Mouse (Mus musculus) monocyte, adult 5-6 weeks (primary cell): ENCODE results near the gene Pdcd6ip. TPM values are rescaled to one million over a fixed set of nuclear protein-coding genes. Genes with fewer than 3 reads are reported as not detected.
"Not testable (repeated sequence)": the region's sequence is repeated elsewhere in the genome, so short reads cannot be mapped to it uniquely, and the experiment has no call there.

Source experiments
- ATAC-seq: fragments of 153-309, 156-312 bp; replicated peaks from 2 replicates; pipeline ENCODE4 v1.8.0; 2017; ENCODE audit warnings: mild to moderate bottlenecking; ENCODE audit not compliant: low TSS enrichment, insufficient number of reproducible peaks, severe bottlenecking, poor library complexity, low FRiP score
- total RNA-seq: library from RNA; stranded (forward); fragments of 200-1000, 200-491, 200-594 nt; gene quantifications from 3 replicates; pipeline ENCODE4 v1.2.3, GENCODE M21; 2017

Pdcd6ip gene
- total RNA-seq: 173 to 227 TPM (median 191 TPM) in 3 replicates

- ATAC-seq: peak; percentile 38; the same call in 1 of the 2 replicates
Observed at GRCm38 (mm10) chr9:113707481-113708360, at the start of gene Pdcd6ip. Gene Pdcd6ip, minus strand, starts transcription at chr9:113708259.

GRCm38 (mm10) chr9:113755888-113756719 lies 48.0 kb upstream of the Pdcd6ip start:
- ATAC-seq: no peak

DNA sequence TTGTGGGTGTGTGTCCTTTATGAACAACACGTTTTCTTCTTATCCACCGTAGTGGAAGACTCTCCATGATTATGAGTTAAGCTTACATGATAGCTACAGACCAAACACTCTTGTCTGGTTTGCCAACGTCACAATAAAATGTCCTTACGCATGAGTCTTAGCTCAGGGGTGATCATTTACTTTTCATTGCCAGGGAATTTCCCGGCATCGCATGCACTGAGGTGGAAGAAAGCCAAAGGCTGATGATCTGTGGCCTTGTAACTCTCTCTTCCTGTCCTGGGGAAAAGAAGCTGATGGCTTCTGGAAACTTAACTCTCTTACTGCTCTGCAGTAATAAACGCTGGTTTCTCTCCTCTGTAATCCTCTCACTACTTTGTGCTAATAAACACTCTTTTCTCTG lies 41.3 kb upstream of the Pdcd6ip start:
- no peak for ATAC-seq

DNA sequence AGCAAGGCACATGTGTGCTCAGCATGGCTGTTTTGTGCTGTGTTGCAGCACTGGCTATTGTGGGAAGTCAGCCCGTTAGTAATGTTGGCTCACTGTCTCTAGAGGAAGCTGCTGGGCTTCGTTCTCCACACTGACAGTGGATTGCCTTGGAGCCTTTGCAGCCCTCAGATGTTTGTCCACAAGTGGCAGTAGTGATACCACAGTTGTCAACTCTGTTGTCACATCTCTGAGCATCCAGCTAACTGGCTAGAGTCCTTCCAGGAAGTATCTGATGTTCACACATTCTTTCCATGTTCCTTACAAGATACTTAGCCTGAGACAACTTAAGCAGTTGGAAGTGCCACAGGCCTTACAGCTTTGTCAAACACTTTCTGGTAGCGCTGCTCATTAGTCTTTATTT lies 35.2 kb upstream of the Pdcd6ip start:
- ATAC-seq: peak; percentile 44

GRCm38 (mm10) chr9:113742361-113742794 lies 34.3 kb upstream of the Pdcd6ip start:
- ATAC-seq: no peak

DNA sequence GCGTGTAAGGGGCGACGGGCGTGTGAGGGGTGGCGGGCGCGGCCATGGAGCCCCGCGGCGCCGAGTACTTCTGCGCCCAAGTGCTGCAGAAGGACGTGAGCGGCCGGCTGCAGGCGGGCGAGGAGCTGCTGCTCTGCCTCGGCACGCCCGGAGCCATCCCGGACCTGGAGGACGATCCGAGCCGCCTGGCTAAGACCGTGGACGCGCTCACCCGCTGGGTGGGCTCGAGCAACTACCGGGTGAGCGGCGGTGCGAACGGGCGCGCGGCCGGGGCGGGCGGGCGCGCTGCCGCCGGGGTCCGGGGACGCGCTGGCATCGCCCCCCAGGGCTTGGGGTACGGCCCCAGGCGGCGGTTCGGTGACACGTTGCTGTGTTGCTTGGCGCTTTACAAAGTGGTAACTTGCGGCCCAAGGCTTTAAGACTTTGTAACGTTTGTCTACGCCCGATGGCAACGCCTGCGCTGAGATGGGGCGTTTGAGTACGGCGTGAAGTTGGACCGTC lies 33.6 kb upstream of the Pdcd6ip start:
- peak; percentile 36; the same call in 1 of the 2 replicates for ATAC-seq

- peak; percentile 68 for ATAC-seq
Observed at GRCm38 (mm10) chr9:113741108-113741636, 33.1 kb upstream of the Pdcd6ip start, which contains the start of gene Clasp2. Gene Clasp2, plus strand, starts transcription at chr9:113741473.

- ATAC-seq: no peak
Observed at GRCm38 (mm10) chr9:113738941-113739340, 30.9 kb upstream of the Pdcd6ip start.

GRCm38 (mm10) chr9:113738021-113738420 lies 30.0 kb upstream of the Pdcd6ip start:
- ATAC-seq: no peak

DNA sequence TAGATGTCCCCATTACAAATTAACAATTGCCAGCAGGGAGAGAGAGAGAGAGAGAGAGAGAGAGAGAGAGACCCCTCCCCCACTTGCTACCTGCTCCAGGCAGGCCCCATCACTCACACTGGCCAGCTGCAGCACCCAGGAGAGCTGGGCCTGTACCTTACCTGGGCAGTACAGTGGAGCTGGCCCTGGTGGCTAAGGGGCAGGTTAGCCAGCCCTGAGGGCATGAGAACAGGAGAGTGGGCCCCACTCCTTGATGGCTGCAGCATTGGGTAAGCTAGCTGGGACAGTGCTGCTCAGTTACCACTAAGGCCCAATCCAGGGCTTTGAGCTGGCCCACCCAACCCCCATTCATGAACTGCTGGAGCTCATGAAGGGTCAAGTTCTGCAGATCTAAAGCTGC lies 27.9 kb upstream of the Pdcd6ip start:
- no peak for ATAC-seq

GRCm38 (mm10) chr9:113731540-113731939 lies 23.5 kb upstream of the Pdcd6ip start:
- no peak for ATAC-seq

GRCm38 (mm10) chr9:113726991-113727680 lies 19.1 kb upstream of the Pdcd6ip start:
- ATAC-seq: peak; percentile 58

GRCm38 (mm10) chr9:113726131-113726530 lies 18.1 kb upstream of the Pdcd6ip start:
- ATAC-seq: no peak

DNA sequence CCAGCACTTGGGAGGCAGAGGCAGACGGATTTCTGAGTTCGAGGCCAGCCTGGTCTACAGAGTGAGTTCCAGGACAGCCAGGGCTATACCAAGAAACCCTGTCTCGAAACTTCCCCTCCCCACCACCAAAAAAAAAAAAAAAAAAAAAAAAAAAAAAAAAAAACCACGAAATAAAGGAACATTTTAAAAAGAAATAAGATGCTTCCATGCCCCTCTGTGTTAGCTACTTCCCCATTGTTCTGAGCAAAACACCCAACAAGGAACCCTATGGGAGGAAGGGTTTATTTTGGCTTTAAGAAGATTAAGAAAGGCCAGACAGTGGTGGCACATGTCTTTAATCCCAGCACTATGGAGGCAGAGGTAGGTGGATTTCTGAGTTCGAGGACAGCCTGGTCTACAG lies 17.6 kb upstream of the Pdcd6ip start:
- ATAC-seq: not testable (repeated sequence)

GRCm38 (mm10) chr9:113724646-113725045 lies 16.6 kb upstream of the Pdcd6ip start:
- ATAC-seq: no peak

DNA sequence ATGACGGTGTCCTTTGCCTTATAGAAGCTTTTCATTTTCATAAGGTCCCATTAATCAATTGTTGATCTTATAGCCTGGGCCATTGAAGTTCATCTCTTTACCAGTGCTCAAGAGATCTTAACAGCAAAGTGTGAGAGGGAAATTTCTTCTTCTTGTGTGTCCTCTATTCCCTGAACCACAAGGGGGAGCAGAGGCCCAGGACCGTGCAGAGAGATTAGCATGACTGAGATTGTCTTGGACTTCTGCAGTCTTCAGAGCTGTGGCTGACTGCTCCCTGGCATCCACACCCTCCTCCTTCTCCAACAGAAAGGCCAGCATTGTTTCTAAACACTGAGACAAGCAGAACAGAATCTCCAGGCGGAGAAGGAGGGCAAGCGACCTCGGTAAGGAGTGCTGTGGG lies 11.0 kb upstream of the Pdcd6ip start:
- 0 out of 2 replicates have a peak, but pooled peaks have one; percentile 7 for ATAC-seq

- no peak for ATAC-seq
Observed at GRCm38 (mm10) chr9:113710871-113711270, 2.8 kb upstream of the Pdcd6ip start.
